Comparison of ENCODE assay signal across 15 mouse cellular contexts in the genomic region with DNA sequence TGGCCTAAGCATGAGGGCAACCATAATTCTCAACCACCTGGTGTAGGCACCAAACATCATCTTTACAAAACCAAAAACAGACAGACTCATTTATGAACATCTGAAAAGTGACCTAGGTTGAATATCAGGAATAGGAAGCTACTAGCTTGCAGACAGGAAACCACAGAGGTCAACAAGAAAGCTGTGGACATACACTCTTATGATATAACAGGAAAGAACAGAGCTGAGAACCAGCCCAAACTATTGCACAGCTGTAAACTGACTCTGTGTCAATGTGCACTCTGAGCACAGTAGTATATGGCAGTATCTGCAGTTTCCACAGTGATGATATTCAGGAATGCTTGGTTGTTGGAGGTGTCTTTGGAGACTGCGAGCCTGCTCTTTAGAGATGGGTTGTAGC.
"Had no signal": no experiment of that assay in that cellular context is flagged by ENCODE, and none has a peak within 500 bp of the region (broad histone marks: within the 10 kb centered on the region; RNA-seq: fewer than 3 reads in every experiment).

No protein-coding gene starts in this region.

- H3K27ac ChIP-seq: intestine, embryonic 15.5 days; kidney, postnatal 0 days; layer of hippocampus, adult 2 months; limb, embryonic 12.5 days; lung, embryonic 15.5 days; macrophage; neural tube, embryonic 15.5 days had no signal

- H3K27me3 ChIP-seq: intestine, embryonic 15.5 days; limb, embryonic 12.5 days; lung, embryonic 15.5 days; neural tube, embryonic 15.5 days had no signal

- H3K36me3 ChIP-seq: intestine, embryonic 15.5 days; limb, embryonic 12.5 days; lung, embryonic 15.5 days; neural tube, embryonic 15.5 days had no signal

- H3K9me3 ChIP-seq: intestine, embryonic 15.5 days; lung, embryonic 15.5 days had no signal

- H3K4me2 ChIP-seq: intestine, embryonic 15.5 days; limb, embryonic 12.5 days; lung, embryonic 15.5 days; neural tube, embryonic 15.5 days had no signal

- H3K9ac ChIP-seq: intestine, embryonic 15.5 days; limb, embryonic 12.5 days; lung, embryonic 15.5 days; neural tube, embryonic 15.5 days had no signal

- H3K4me1 ChIP-seq: intestine, embryonic 15.5 days; limb, embryonic 12.5 days; lung, embryonic 15.5 days; neural tube, embryonic 15.5 days had no signal

- H3K4me3 ChIP-seq: intestine, embryonic 15.5 days; layer of hippocampus, adult 2 months; limb, embryonic 12.5 days; lung, embryonic 15.5 days; myocyte; neural tube, embryonic 15.5 days had no signal

- DNase-seq: kidney, adult 18-20 months; kidney, postnatal 36 days; lung, postnatal 14 days; midbrain, embryonic 14.5 days; retina, postnatal 1 day; right cerebral cortex, postnatal 4 days; thymus, postnatal 36 days had no signal

- ATAC-seq: intestine, embryonic 15.5 days had no signal
